Mouse (Mus musculus) thymus, adult 2 months (tissue): Measurements from ENCODE around the gene Grm4.
"Not testable (repeated sequence)": the region's sequence is repeated elsewhere in the genome, so short reads cannot be mapped to it uniquely, and the experiment has no call there.

Experiments used
- CTCF ChIP-seq: fragments of 200-500 bp; IDR thresholded peaks from 2 replicates; pipeline ENCODE4 v1.5.1; 2012; ENCODE audit warnings: mild to moderate bottlenecking, control low read depth, low read length, moderate library complexity, borderline replicate concordance; ENCODE audit not compliant: control insufficient read depth, poor library complexity, insufficient read depth; ENCODE audit errors: extremely low read depth
- POLR2A ChIP-seq: fragments of 200-500 bp; IDR thresholded peaks from 2 replicates; pipeline ENCODE4 v1.6.1; 2012; ENCODE audit warnings: mild to moderate bottlenecking, low read length, control low read depth, moderate library complexity; ENCODE audit not compliant: control insufficient read depth, poor library complexity, insufficient read depth; ENCODE audit errors: extremely low read depth

- TF ChIP-seq CTCF, POLR2A: not testable (repeated sequence)
Observed at GRCm38 (mm10) chr17:27380911-27381459, 140.2 kb downstream of the Grm4 start.
